Mouse (Mus musculus): ENCODE measurements around the gene Ints1.

DNA sequence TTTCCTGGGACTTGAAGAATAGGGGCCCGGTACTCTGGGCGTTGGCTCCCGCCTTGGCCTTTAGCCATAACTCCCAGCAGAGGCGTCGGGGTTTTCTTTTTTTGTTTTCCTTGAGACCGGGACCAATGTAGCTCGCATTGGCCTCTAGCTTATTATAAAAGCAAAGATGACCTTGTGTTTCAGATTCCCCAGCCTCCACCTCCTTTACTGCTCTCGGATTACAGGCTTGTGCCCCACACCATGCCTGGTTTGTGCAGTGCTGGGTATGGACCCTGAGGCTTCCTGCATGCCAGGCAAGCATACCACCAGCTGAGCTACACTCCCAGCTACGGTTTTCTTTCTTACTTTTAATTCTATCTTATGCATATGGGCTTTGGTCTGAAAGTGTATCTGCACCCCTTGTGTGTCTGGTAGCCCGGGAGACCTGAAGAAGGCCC, 39.0 kb downstream of the Ints1 start:
- TF ChIP-seq CTCF (IDR thresholded peaks at IDR 0.05; ENCODE audit: borderline replicate concordance, insufficient read depth, low read depth, low read length) = no peak
- no peak for TF ChIP-seq POLR2A (IDR thresholded peaks at IDR 0.05; ENCODE audit: borderline replicate concordance, insufficient read depth, low read length)

All from cerebellum, adult 2 months (tissue).